Mouse (Mus musculus): Measurements from ENCODE around the gene Capza2.

Capza2 gene

GRCm38 (mm10) chr6:17705973-17706372 is 69.9 kb downstream of the Capza2 start:
- DNase-seq (ENCODE audit: low read depth, low spot score): no peak

All from 3T3-L1 (cell line).